Mouse (Mus musculus) megakaryocyte, embryonic 14.5 days (primary cell): ENCODE data around the gene Dennd6a.

Experiments
- FLI1 ChIP-seq: IDR thresholded peaks from 2 replicates; pipeline ENCODE4 v1.6.1; 2012; ENCODE audit warnings: low read length, inconsistent platforms, mixed read lengths
- GATA1 ChIP-seq: IDR thresholded peaks from 3 replicates; pipeline ENCODE4 v1.6.1; 2012; ENCODE audit warnings: mixed read lengths, low read length, inconsistent platforms, borderline replicate concordance

- TF ChIP-seq GATA1 (no peak), FLI1 (no peak)
Observed at GRCm38 (mm10) chr14:26552853-26553252, 20.8 kb upstream of the Dennd6a start.
